Mouse (Mus musculus) limb, embryonic 14.5 days (tissue): ENCODE measurements around the gene B3glct. TPM values are rescaled to one million over a fixed set of nuclear protein-coding genes. Genes with fewer than 3 reads are reported as not detected.

Experiments
- ATAC-seq: fragments of 200-750 bp; cut with Nextera tagmentation; 2 replicates; pipeline ENCODE4 v1.8.0; 2017; ENCODE audit warnings: low read depth, moderate number of reproducible peaks, moderate TSS enrichment; ENCODE audit not compliant: low FRiP score
- DNase-seq: peaks from one replicate; pipeline ENCODE4 v3.0.0-alpha.2; 2015; ENCODE audit warnings: low spot score
- H3K27ac ChIP-seq: fragments of 300-500 bp; sonication (generic); replicated peaks from 2 replicates; pipeline ENCODE4 v1.5.1; 2014; ENCODE audit warnings: low read depth, mild to moderate bottlenecking, low read length, moderate library complexity, mixed read lengths
- H3K27me3 ChIP-seq: fragments of 300-500 bp; sonication (generic); 2 replicates; pipeline ENCODE4 v1.6.1; 2014; ENCODE audit warnings: low read length, mixed read lengths; ENCODE audit not compliant: control insufficient read depth, insufficient read depth
- H3K36me3 ChIP-seq: fragments of 300-500 bp; sonication (generic); 2 replicates; pipeline ENCODE4 v1.6.1; 2014; ENCODE audit warnings: mild to moderate bottlenecking, low read length, moderate library complexity, mixed read lengths; ENCODE audit not compliant: control insufficient read depth, insufficient read depth
- H3K4me1 ChIP-seq: fragments of 300-500 bp; sonication (generic); 2 replicates; pipeline ENCODE4 v1.6.1; 2014; ENCODE audit warnings: antibody characterized with exemption, low read length, mixed read lengths; ENCODE audit not compliant: control insufficient read depth, insufficient read depth
- H3K4me2 ChIP-seq: fragments of 300-500 bp; sonication (generic); replicated peaks from 2 replicates; pipeline ENCODE4 v1.6.1; 2014; ENCODE audit warnings: low read depth, mild to moderate bottlenecking, low read length, moderate library complexity; ENCODE audit not compliant: severe bottlenecking
- H3K4me3 ChIP-seq: fragments of 300-500 bp; sonication (generic); replicated peaks from 2 replicates; pipeline ENCODE4 v1.5.1; 2014; ENCODE audit warnings: low read length
- H3K9ac ChIP-seq: fragments of 300-500 bp; sonication (generic); 2 replicates; pipeline ENCODE4 v1.6.1; 2014; ENCODE audit warnings: mild to moderate bottlenecking, low read depth, low read length, moderate library complexity; ENCODE audit not compliant: severe bottlenecking
- H3K9me3 ChIP-seq: fragments of 300-500 bp; sonication (generic); 2 replicates; pipeline ENCODE4 v1.6.1; 2016; ENCODE audit warnings: low read length; ENCODE audit not compliant: control insufficient read depth
- POLR2A ChIP-seq: fragments of 200-500 bp; IDR thresholded peaks from 2 replicates; pipeline ENCODE4 v1.8.0; 2012; ENCODE audit warnings: inconsistent platforms, mild to moderate bottlenecking, moderate library complexity, borderline replicate concordance; ENCODE audit not compliant: insufficient read depth, insufficient read length; ENCODE audit errors: extremely low read depth
- WGBS: fragments of 180-500 bp; shearing (Covaris S2); extraction: QIAGEN DNeasy Blood & Tissue Kit; methylation state at CpG from one replicate; pipeline ENCODE4 v1.1.7; 2014; 5-methylcytosine and 5-hydroxymethylcytosine counted together
- polyA plus RNA-seq, 2 experiments: library from polyadenylated mRNA; depleted of rRNA in 1 of 2; stranded (reverse) in 1 of 2; unstranded in 1 of 2; fragments of >200 nt; fragmentation: Nextera tagmentation in 1 of 2; extraction: Ambion mirVana in 1 of 2; gene quantifications; 2 replicates each; pipeline versions ENCODE4 v1.2.1 to v1.2.3; 2012 to 2014

B3glct gene
- polyA plus RNA-seq, 2 experiments, result 15.4 to 20.0 TPM

- H3K27ac ChIP-seq, result no peak overlapping the region
- WGBS, result 81% methylated on average over 5 of the region's 5 CpGs
- TF ChIP-seq POLR2A, result no peak
- no peak overlapping the region for H3K4me2 ChIP-seq
- DNase-seq (no peak), ATAC-seq (no peak)
- no peaks in the 10 kb centered on the region for H3K4me1 ChIP-seq
- H3K9me3 ChIP-seq, result no peaks in the 10 kb centered on the region
- no peaks in the 10 kb centered on the region for H3K27me3 ChIP-seq
- no peak overlapping the region for H3K4me3 ChIP-seq
- no peaks in the 10 kb centered on the region for H3K36me3 ChIP-seq
- H3K9ac ChIP-seq, result no peak overlapping the region
These were observed 14.6 kb upstream of the B3glct start for GRCm38 (mm10) chr5:149663417-149663816.

- no peak overlapping the region for H3K27ac ChIP-seq
- H3K4me3 ChIP-seq, result no peak overlapping the region
- no peaks in the 10 kb centered on the region for H3K9me3 ChIP-seq
- 90% methylated on average over 3 of the region's 3 CpGs for WGBS
- no peak overlapping the region for H3K4me2 ChIP-seq
- no peaks in the 10 kb centered on the region for H3K36me3 ChIP-seq
- peaks cover 6% of the 10 kb centered on the region; the same call in 1 of the 2 replicates for H3K4me1 ChIP-seq
- no peak for DNase-seq
- H3K9ac ChIP-seq, result no peak overlapping the region
- no peaks in the 10 kb centered on the region for H3K27me3 ChIP-seq
- TF ChIP-seq POLR2A, result no peak
- no peak for ATAC-seq
These were observed 834 bp upstream of the B3glct start for GRCm38 (mm10) chr5:149677196-149677595.

GRCm38 (mm10) chr5:149678990-149679348 lies 939 bp downstream of the B3glct start:
- Histone ChIP-seq H3K4me1 (peaks cover 6% of the 10 kb centered on the region; the same call in 1 of the 2 replicates), H3K9ac (peak overlapping the region; percentile 88), H3K27me3 (no peaks in the 10 kb centered on the region), H3K4me2 (peak overlapping the region; percentile 92), H3K27ac (no peak overlapping the region), H3K36me3 (no peaks in the 10 kb centered on the region), H3K9me3 (no peaks in the 10 kb centered on the region), H3K4me3 (peak overlapping the region; percentile 71)
- ATAC-seq (no peak), DNase-seq (no peak)
- 2% methylated on average over 15 of the region's 15 CpGs for WGBS
- TF ChIP-seq POLR2A, result no peak

GRCm38 (mm10) chr5:149679362-149679761 lies 1.3 kb downstream of the B3glct start:
- H3K9ac ChIP-seq, result peak overlapping the region; percentile 88
- no peaks in the 10 kb centered on the region for H3K9me3 ChIP-seq
- peak overlapping the region; percentile 92 for H3K4me2 ChIP-seq
- no peaks in the 10 kb centered on the region for H3K36me3 ChIP-seq
- ATAC-seq (no peak), DNase-seq (no peak)
- no peak overlapping the region for H3K27ac ChIP-seq
- peaks cover 6% of the 10 kb centered on the region; the same call in 1 of the 2 replicates for H3K4me1 ChIP-seq
- 7% methylated on average over 12 of the region's 12 CpGs for WGBS
- no peak for TF ChIP-seq POLR2A
- H3K27me3 ChIP-seq, result no peaks in the 10 kb centered on the region
- peak overlapping the region; percentile 71 for H3K4me3 ChIP-seq

GRCm38 (mm10) chr5:149679886-149680285 lies 1.9 kb downstream of the B3glct start:
- Histone ChIP-seq H3K9me3 (no peaks in the 10 kb centered on the region), H3K9ac (no peak overlapping the region), H3K4me3 (0 out of 2 replicates have a peak overlapping the region, but pooled peaks have one; percentile 71), H3K36me3 (no peaks in the 10 kb centered on the region), H3K4me1 (peaks cover 6% of the 10 kb centered on the region; the same call in 1 of the 2 replicates), H3K27me3 (no peaks in the 10 kb centered on the region), H3K27ac (no peak overlapping the region), H3K4me2 (0 out of 2 replicates have a peak overlapping the region, but pooled peaks have one; percentile 92)
- 44% methylated on average over 7 of the region's 7 CpGs for WGBS
- no peak for TF ChIP-seq POLR2A
- DNase-seq (no peak), ATAC-seq (no peak)

- peaks cover 3% of the 10 kb centered on the region; the same call in 1 of the 2 replicates for H3K4me1 ChIP-seq
- H3K4me3 ChIP-seq, result no peak overlapping the region
- ATAC-seq (no peak), DNase-seq (peak; percentile 4)
- no peak overlapping the region for H3K9ac ChIP-seq
- no peak overlapping the region for H3K27ac ChIP-seq
- TF ChIP-seq POLR2A, result no peak
- H3K9me3 ChIP-seq, result no peaks in the 10 kb centered on the region
- no peaks in the 10 kb centered on the region for H3K27me3 ChIP-seq
- WGBS, result 25% methylated on average over 5 of the region's 5 CpGs
- H3K36me3 ChIP-seq, result no peaks in the 10 kb centered on the region
- H3K4me2 ChIP-seq, result no peak overlapping the region
These were observed 2.9 kb downstream of the B3glct start for GRCm38 (mm10) chr5:149680946-149681345.
